Mouse (Mus musculus) limb, embryonic 12.5 days (tissue): Measurements from ENCODE around the gene 1500011B03Rik. TPM values are rescaled to one million over a fixed set of nuclear protein-coding genes. Genes with fewer than 3 reads are reported as not detected.
"Not testable (repeated sequence)": the region's sequence is repeated elsewhere in the genome, so short reads cannot be mapped to it uniquely, and the experiment has no call there.

Experiments used
- ATAC-seq: fragments of 200-750 bp; cut with Nextera tagmentation; 2 replicates; pipeline ENCODE4 v1.8.0; 2017; ENCODE audit warnings: low read depth, moderate TSS enrichment; ENCODE audit not compliant: insufficient number of reproducible peaks, insufficient read depth, low FRiP score, low TSS enrichment
- H3K27ac ChIP-seq: fragments of 300-500 bp; sonication (generic); 2 replicates; pipeline ENCODE4 v1.5.1; 2016; ENCODE audit warnings: mild to moderate bottlenecking, moderate library complexity
- H3K27me3 ChIP-seq: fragments of 300-500 bp; sonication (generic); 2 replicates; pipeline ENCODE4 v1.6.1; 2016; ENCODE audit warnings: mild to moderate bottlenecking, moderate library complexity
- H3K36me3 ChIP-seq: fragments of 300-500 bp; sonication (generic); 2 replicates; pipeline ENCODE4 v1.6.1; 2016; ENCODE audit warnings: mild to moderate bottlenecking, moderate library complexity
- H3K4me1 ChIP-seq: fragments of 300-500 bp; sonication (generic); replicated peaks from 2 replicates; pipeline ENCODE4 v1.6.1; 2016
- H3K4me2 ChIP-seq: fragments of 300-500 bp; sonication (generic); 2 replicates; pipeline ENCODE4 v1.6.1; 2016; ENCODE audit warnings: mild to moderate bottlenecking, moderate library complexity
- H3K4me3 ChIP-seq: fragments of 300-500 bp; sonication (generic); replicated peaks from 2 replicates; pipeline ENCODE4 v1.5.1; 2016; ENCODE audit warnings: mild to moderate bottlenecking
- H3K9ac ChIP-seq: fragments of 300-500 bp; sonication (generic); replicated peaks from 2 replicates; pipeline ENCODE4 v1.6.1; 2016; ENCODE audit warnings: mild to moderate bottlenecking, moderate library complexity
- H3K9me3 ChIP-seq: fragments of 300-500 bp; sonication (generic); 2 replicates; pipeline ENCODE4 v1.6.1; 2016; ENCODE audit warnings: mild to moderate bottlenecking, moderate library complexity
- WGBS: fragments of 180-500 bp; shearing (Covaris S2); methylation state at CpG from one replicate; pipeline ENCODE4 v1.1.7; 2016; 5-methylcytosine and 5-hydroxymethylcytosine counted together
- polyA plus RNA-seq: library from polyadenylated mRNA; unstranded; fragments of >200 nt; fragmentation: Nextera tagmentation; extraction: Ambion mirVana; gene quantifications from 2 replicates; pipeline ENCODE4 v1.2.1, GENCODE M21; 2016

Gene 1500011B03Rik
- polyA plus RNA-seq, 1 experiment from 2014 or later: 95.7 TPM

GRCm38 (mm10) chr5:114840481-114840880 lies 17.2 kb upstream of the 1500011B03Rik start:
- H3K4me1 ChIP-seq: peaks cover 16% of the 10 kb centered on the region
- H3K4me3 ChIP-seq, H3K9me3 ChIP-seq, ATAC-seq, H3K36me3 ChIP-seq, H3K9ac ChIP-seq, H3K27ac ChIP-seq, H3K4me2 ChIP-seq, H3K27me3 ChIP-seq: not testable (repeated sequence)
- 46% methylated on average over 5 of the region's 5 CpGs for WGBS

GRCm38 (mm10) chr5:114836886-114837285 lies 13.6 kb upstream of the 1500011B03Rik start:
- no peak overlapping the region for H3K9ac ChIP-seq
- H3K4me1 ChIP-seq: 0 out of 2 replicates have a peak, but pooled peaks cover 2% of the 10 kb centered on the region
- ATAC-seq: no peak
- no peak overlapping the region for H3K27ac ChIP-seq
- no peak overlapping the region for H3K4me3 ChIP-seq
- H3K4me2 ChIP-seq: no peak overlapping the region
- 61% methylated on average over 12 of the region's 12 CpGs for WGBS
- no peaks in the 10 kb centered on the region for H3K9me3 ChIP-seq
- H3K36me3 ChIP-seq: no peaks in the 10 kb centered on the region
- no peaks in the 10 kb centered on the region for H3K27me3 ChIP-seq

GRCm38 (mm10) chr5:114829740-114830139 lies 6.5 kb upstream of the 1500011B03Rik start:
- Histone ChIP-seq H3K4me2 (no peak overlapping the region), H3K9me3 (no peaks in the 10 kb centered on the region), H3K4me1 (0 out of 2 replicates have a peak, but pooled peaks cover 4% of the 10 kb centered on the region), H3K9ac (no peak overlapping the region), H3K36me3 (no peaks in the 10 kb centered on the region), H3K4me3 (no peak overlapping the region), H3K27ac (no peak overlapping the region), H3K27me3 (no peaks in the 10 kb centered on the region)
- WGBS: 66% methylated on average over 3 of the region's 3 CpGs
- no peak for ATAC-seq

- ATAC-seq: no peak
These were observed 4.2 kb upstream of the 1500011B03Rik start for GRCm38 (mm10) chr5:114827427-114827826.

GRCm38 (mm10) chr5:114825978-114826691 lies 2.9 kb upstream of the 1500011B03Rik start:
- Histone ChIP-seq H3K36me3 (peaks cover 13% of the 10 kb centered on the region), H3K4me1 (0 out of 2 replicates have a peak, but pooled peaks cover 4% of the 10 kb centered on the region), H3K27ac (peak overlapping the region; percentile 59), H3K4me2 (peak overlapping the region; percentile 65), H3K4me3 (peak overlapping the region; percentile 39), H3K27me3 (no peaks in the 10 kb centered on the region), H3K9ac (peak overlapping the region; percentile 9; the same call in 1 of the 2 replicates), H3K9me3 (peaks cover 6% of the 10 kb centered on the region; the same call in 1 of the 2 replicates)
- peak; percentile 70; the same call in 1 of the 2 replicates for ATAC-seq
- 11% methylated on average over 27 of the region's 27 CpGs for WGBS

More at GRCm38 (mm10) chr5:114827427-114827826, 4.2 kb upstream of the 1500011B03Rik start:
- Histone ChIP-seq H3K27ac (no peak overlapping the region), H3K27me3 (no peaks in the 10 kb centered on the region), H3K4me1 (0 out of 2 replicates have a peak, but pooled peaks cover 4% of the 10 kb centered on the region), H3K4me3 (no peak overlapping the region), H3K9ac (no peak overlapping the region), H3K36me3 (peaks cover under 1% of the 10 kb centered on the region; the same call in 1 of the 2 replicates), H3K4me2 (no peak overlapping the region), H3K9me3 (no peaks in the 10 kb centered on the region)
- 94% methylated on average over 12 of the region's 12 CpGs for WGBS

GRCm38 (mm10) chr5:114824197-114824596 lies 929 bp upstream of the 1500011B03Rik start:
- no peak for ATAC-seq
- Histone ChIP-seq H3K36me3 (peaks cover 20% of the 10 kb centered on the region), H3K4me2 (0 out of 2 replicates have a peak overlapping the region, but pooled peaks have one; percentile 60), H3K27me3 (no peaks in the 10 kb centered on the region), H3K9ac (no peak overlapping the region), H3K27ac (no peak overlapping the region), H3K9me3 (peaks cover 6% of the 10 kb centered on the region; the same call in 1 of the 2 replicates), H3K4me1 (0 out of 2 replicates have a peak, but pooled peaks cover 4% of the 10 kb centered on the region), H3K4me3 (no peak overlapping the region)
- 24% methylated on average over 9 of the region's 9 CpGs for WGBS

- no peaks in the 10 kb centered on the region for H3K4me1 ChIP-seq
- H3K9me3 ChIP-seq: peaks cover 11% of the 10 kb centered on the region; the same call in 1 of the 2 replicates
- no peaks in the 10 kb centered on the region for H3K27me3 ChIP-seq
- no peak overlapping the region for H3K4me2 ChIP-seq
- H3K36me3 ChIP-seq: peaks cover 30% of the 10 kb centered on the region
- WGBS: 80% methylated on average over 11 of the region's 11 CpGs
- H3K27ac ChIP-seq: no peak overlapping the region
- H3K9ac ChIP-seq: no peak overlapping the region
- no peak for ATAC-seq
- no peak overlapping the region for H3K4me3 ChIP-seq
These were observed 5.1 kb downstream of the 1500011B03Rik start for GRCm38 (mm10) chr5:114818124-114818523.

GRCm38 (mm10) chr5:114816599-114816998 lies 6.7 kb downstream of the 1500011B03Rik start:
- Histone ChIP-seq H3K27ac (no peak overlapping the region), H3K9ac (no peak overlapping the region), H3K36me3 (peaks cover 22% of the 10 kb centered on the region), H3K4me3 (no peak overlapping the region), H3K4me2 (no peak overlapping the region), H3K9me3 (peaks cover 9% of the 10 kb centered on the region; the same call in 1 of the 2 replicates), H3K4me1 (peaks cover 10% of the 10 kb centered on the region; the same call in 1 of the 2 replicates), H3K27me3 (no peaks in the 10 kb centered on the region)
- WGBS: 63% methylated on average over 6 of the region's 6 CpGs
- no peak for ATAC-seq

GRCm38 (mm10) chr5:114813525-114814181 lies 9.6 kb downstream of the 1500011B03Rik start:
- H3K27me3 ChIP-seq: no peaks in the 10 kb centered on the region
- peaks cover 18% of the 10 kb centered on the region; the same call in 1 of the 2 replicates for H3K4me1 ChIP-seq
- H3K27ac ChIP-seq: peak overlapping the region; percentile 94
- H3K4me2 ChIP-seq: peak overlapping the region; percentile 57
- peaks cover 31% of the 10 kb centered on the region for H3K36me3 ChIP-seq
- peak overlapping the region; percentile 87 for H3K4me3 ChIP-seq
- peak; percentile 95 for ATAC-seq
- WGBS: under 1% methylated on average over 49 of the region's 50 CpGs
- peak overlapping the region; percentile 82 for H3K9ac ChIP-seq
- 0 out of 2 replicates have a peak, but pooled peaks cover 6% of the 10 kb centered on the region for H3K9me3 ChIP-seq

GRCm38 (mm10) chr5:114809826-114810225 lies 13.4 kb downstream of the 1500011B03Rik start:
- H3K4me2 ChIP-seq: no peak overlapping the region
- no peaks in the 10 kb centered on the region for H3K27me3 ChIP-seq
- H3K4me1 ChIP-seq: peaks cover 46% of the 10 kb centered on the region
- H3K4me3 ChIP-seq: no peak overlapping the region
- peaks cover 48% of the 10 kb centered on the region for H3K36me3 ChIP-seq
- ATAC-seq: no peak
- H3K27ac ChIP-seq: no peak overlapping the region
- 93% methylated on average over 5 of the region's 5 CpGs for WGBS
- no peak overlapping the region for H3K9ac ChIP-seq
- H3K9me3 ChIP-seq: no peaks in the 10 kb centered on the region

GRCm38 (mm10) chr5:114809181-114809756 lies 14.0 kb downstream of the 1500011B03Rik start:
- Histone ChIP-seq H3K4me3 (no peak overlapping the region), H3K36me3 (peaks cover 53% of the 10 kb centered on the region), H3K4me1 (peaks cover 46% of the 10 kb centered on the region), H3K9ac (no peak overlapping the region), H3K4me2 (no peak overlapping the region), H3K27me3 (no peaks in the 10 kb centered on the region), H3K9me3 (no peaks in the 10 kb centered on the region), H3K27ac (0 out of 2 replicates have a peak overlapping the region, but pooled peaks have one; percentile 56)
- 76% methylated on average over 10 of the region's 10 CpGs for WGBS
- ATAC-seq: no peak
